Mouse (Mus musculus) adrenal gland, postnatal 4 days (tissue): ENCODE results near the gene Klhl3. TPM values are rescaled to one million over a fixed set of nuclear protein-coding genes. Genes with fewer than 3 reads are reported as not detected.
A peak's percentile ranks its signal among the peaks of the same experiment; 100 is the strongest.

ENCODE experiments used
- DNase-seq, 2 experiments: peaks; one replicate each; pipeline ENCODE4 v3.0.0; 2021 to 2022; ENCODE audit warnings: low spot score in 2 of 2, mixed read lengths in 2 of 2
- total RNA-seq, 2 experiments: library from RNA; stranded (reverse); gene quantifications; 2 replicates each; pipeline ENCODE4 v1.2.3; 2021

Klhl3 gene
- total RNA-seq, 2 experiments from 2014 or later, result 4.1 to 5.0 TPM

GRCm38 (mm10) chr13:58067540-58068103 lies 45.8 kb downstream of the Klhl3 start:
- peak in 1 of 2 experiments; percentile 54 for DNase-seq

- DNase-seq, result peak in 1 of 2 experiments; percentile 13
Observed at GRCm38 (mm10) chr13:58066496-58067389, 46.6 kb downstream of the Klhl3 start.

GRCm38 (mm10) chr13:58066081-58066495 lies 47.3 kb downstream of the Klhl3 start:
- DNase-seq, result peak in 1 of 2 experiments; percentile 12

GRCm38 (mm10) chr13:58065316-58065715 lies 48.1 kb downstream of the Klhl3 start:
- no peak for DNase-seq

- DNase-seq, result no peak
Observed at GRCm38 (mm10) chr13:58057953-58058870, 55.2 kb downstream of the Klhl3 start.

GRCm38 (mm10) chr13:58056618-58057017 lies 56.8 kb downstream of the Klhl3 start:
- no peak for DNase-seq

- DNase-seq, result no peak
Observed at GRCm38 (mm10) chr13:58053628-58054027, 59.8 kb downstream of the Klhl3 start.

- no peak for DNase-seq
Observed at GRCm38 (mm10) chr13:58051654-58052053, 61.7 kb downstream of the Klhl3 start.

- no peak for DNase-seq
Observed at GRCm38 (mm10) chr13:58051251-58051650, 62.1 kb downstream of the Klhl3 start.

- no peak for DNase-seq
Observed at GRCm38 (mm10) chr13:58049121-58049520, 64.3 kb downstream of the Klhl3 start.

GRCm38 (mm10) chr13:58048076-58048475 lies 65.3 kb downstream of the Klhl3 start:
- DNase-seq, result no peak

GRCm38 (mm10) chr13:58046178-58046577 lies 67.2 kb downstream of the Klhl3 start:
- no peak for DNase-seq

- DNase-seq, result no peak
Observed at GRCm38 (mm10) chr13:58045278-58045677, 68.1 kb downstream of the Klhl3 start.

- no peak for DNase-seq
Observed at GRCm38 (mm10) chr13:58043278-58043677, 70.1 kb downstream of the Klhl3 start.

GRCm38 (mm10) chr13:58040112-58040511 lies 73.3 kb downstream of the Klhl3 start:
- no peak for DNase-seq

GRCm38 (mm10) chr13:58037506-58037905 lies 75.9 kb downstream of the Klhl3 start:
- no peak for DNase-seq

- peak in 1 of 2 experiments; percentile 24 for DNase-seq
Observed at GRCm38 (mm10) chr13:58035470-58036156, 77.8 kb downstream of the Klhl3 start.

- DNase-seq, result no peak
Observed at GRCm38 (mm10) chr13:58034985-58035384, 78.4 kb downstream of the Klhl3 start.

- DNase-seq, result no peak
Observed at GRCm38 (mm10) chr13:58034507-58034906, 78.9 kb downstream of the Klhl3 start.

- peak; percentile 43 to 49 for DNase-seq
Observed at GRCm38 (mm10) chr13:58031755-58032154, 81.6 kb downstream of the Klhl3 start.

- no peak for DNase-seq
Observed at GRCm38 (mm10) chr13:58027115-58027514, 86.3 kb downstream of the Klhl3 start.
